Mouse (Mus musculus): ENCODE data around the gene Cd300lf.

GRCm38 (mm10) chr11:115138597-115139262 is 4.9 kb upstream of the Cd300lf start:
- TF ChIP-seq CTCF (IDR thresholded peaks at IDR 0.05; ENCODE audit: low read depth) (no peak), EP300 (IDR thresholded peaks at IDR 0.05; ENCODE audit: low read depth) (no peak)
